Mouse (Mus musculus) heart, adult 2 months (tissue): ENCODE results near the gene Diras2.

Experiments used
- CTCF ChIP-seq: fragments of 200-600 bp; IDR thresholded peaks from 2 replicates; pipeline ENCODE4 v1.8.1; 2022; ENCODE audit warnings: antibody characterized with exemption, mild to moderate bottlenecking, moderate library complexity
- EP300 ChIP-seq: fragments of 200-500 bp; IDR thresholded peaks from 2 replicates; pipeline ENCODE4 v1.6.1; 2011; ENCODE audit warnings: low read depth, low read length, control low read depth; ENCODE audit not compliant: insufficient read depth
- POLR2A ChIP-seq: fragments of 200-500 bp; IDR thresholded peaks from 2 replicates; pipeline ENCODE4 v1.6.1; 2011; ENCODE audit warnings: mild to moderate bottlenecking, low read depth, low read length, control low read depth; ENCODE audit not compliant: insufficient read depth

DNA sequence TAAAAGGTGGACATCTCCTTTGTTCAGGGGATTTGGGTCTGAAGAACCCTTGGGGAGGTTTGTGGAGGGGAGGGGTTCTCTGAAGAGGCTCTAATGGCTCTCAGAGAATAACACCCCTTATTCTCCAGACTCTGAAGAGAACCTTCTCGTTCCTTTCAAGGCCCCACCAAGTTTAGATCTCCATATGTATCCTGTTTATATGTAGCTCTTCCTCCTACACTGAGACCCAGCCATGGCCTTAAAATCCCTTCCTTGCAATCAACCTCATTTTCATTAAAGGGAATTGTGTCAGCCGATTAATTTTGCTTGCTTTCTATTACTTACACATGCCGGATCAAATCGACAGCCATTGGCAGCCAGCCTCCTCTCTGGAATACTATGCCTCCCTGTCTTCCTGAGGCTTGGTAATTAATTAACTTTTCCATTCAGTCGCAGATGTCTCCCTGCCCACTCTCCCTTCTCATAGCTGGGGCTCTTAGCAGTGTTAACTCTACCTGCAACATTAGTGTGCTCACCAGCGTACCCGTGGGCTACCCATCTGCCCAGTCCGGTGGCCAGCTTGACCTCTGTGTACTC is 38.2 kb upstream of the Diras2 start:
- TF ChIP-seq POLR2A (no peak), CTCF (no peak), EP300 (no peak)
